Mouse (Mus musculus) hindlimb bud, embryonic 11.5 days (tissue): ENCODE results near the gene Tigd3.

Source experiments
- DNase-seq: peaks from one replicate; pipeline ENCODE4 v3.0.0-alpha.2; 2012; ENCODE audit warnings: low read depth, low spot score; ENCODE audit errors: extremely low spot score

The Tigd3 gene

DNA sequence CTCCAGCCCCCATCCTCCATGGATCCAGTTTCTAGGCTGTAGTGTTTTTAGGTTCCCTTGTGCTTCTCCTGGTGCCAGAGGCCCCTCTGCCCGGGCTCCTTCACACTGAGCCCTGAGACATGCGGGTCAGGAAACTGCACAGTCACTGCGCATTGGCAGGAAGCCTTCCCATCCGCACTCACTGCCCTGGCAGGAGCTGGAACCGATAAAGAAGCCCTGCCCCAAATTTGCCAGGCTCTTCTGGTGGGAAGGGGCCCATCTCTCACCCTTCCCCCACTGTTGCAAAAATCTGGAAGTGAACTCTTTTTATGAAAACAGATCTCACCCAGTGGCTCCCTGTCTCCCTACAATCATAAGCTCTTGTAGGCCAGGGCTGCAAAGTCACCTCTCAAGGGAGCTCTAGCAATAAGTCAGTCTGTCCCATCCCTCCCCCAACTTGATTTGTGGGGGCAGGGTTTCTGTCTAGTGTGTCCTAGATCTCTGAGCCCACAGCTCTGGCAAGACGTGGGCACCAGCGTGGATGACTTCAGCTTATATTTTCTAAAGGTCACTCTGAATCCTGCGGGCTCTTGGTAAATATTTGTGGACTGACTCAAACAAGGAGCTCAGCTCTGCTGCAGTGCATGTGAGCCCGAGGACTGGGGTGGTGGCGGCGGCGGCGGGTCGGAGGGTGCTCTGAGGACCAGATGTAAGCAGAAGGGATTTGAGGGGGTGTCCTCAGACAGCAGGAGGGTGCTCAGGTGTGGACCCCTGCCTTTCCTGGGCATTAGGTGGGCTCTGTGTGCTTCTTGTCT lies 45.7 kb downstream of the Tigd3 start:
- DNase-seq, result no peak

DNA sequence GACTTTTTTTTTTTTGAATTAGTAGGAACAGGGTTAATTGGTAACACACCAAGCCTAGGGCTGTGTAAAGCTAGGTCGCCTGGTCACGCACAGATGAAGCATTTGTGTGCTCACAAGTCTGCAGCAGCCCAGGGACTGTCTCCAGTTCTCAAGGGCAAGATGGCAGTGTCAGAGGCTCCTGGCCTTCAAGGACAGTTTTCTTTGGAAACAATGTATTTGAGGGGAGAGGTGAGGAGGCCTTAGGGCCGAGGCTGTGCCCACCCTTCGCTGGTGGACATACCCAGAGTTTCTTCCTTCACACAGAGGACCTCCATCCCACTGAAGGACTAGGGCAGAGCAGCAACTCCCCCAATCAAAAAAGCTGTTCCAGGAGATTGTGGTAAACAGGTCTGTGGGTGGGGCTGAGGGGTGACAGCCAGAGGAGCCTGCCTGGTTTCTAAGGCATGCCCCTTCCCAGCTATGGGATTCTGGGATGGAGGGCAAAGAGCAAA lies 46.6 kb downstream of the Tigd3 start:
- DNase-seq, result no peak

- DNase-seq, result no peak
These were observed 47.2 kb downstream of the Tigd3 start for GRCm38 (mm10) chr19:5846557-5847305.

GRCm38 (mm10) chr19:5846154-5846553 lies 47.8 kb downstream of the Tigd3 start:
- no peak for DNase-seq

GRCm38 (mm10) chr19:5845319-5846135 lies 48.4 kb downstream of the Tigd3 start:
- peak; percentile 72 for DNase-seq

DNA sequence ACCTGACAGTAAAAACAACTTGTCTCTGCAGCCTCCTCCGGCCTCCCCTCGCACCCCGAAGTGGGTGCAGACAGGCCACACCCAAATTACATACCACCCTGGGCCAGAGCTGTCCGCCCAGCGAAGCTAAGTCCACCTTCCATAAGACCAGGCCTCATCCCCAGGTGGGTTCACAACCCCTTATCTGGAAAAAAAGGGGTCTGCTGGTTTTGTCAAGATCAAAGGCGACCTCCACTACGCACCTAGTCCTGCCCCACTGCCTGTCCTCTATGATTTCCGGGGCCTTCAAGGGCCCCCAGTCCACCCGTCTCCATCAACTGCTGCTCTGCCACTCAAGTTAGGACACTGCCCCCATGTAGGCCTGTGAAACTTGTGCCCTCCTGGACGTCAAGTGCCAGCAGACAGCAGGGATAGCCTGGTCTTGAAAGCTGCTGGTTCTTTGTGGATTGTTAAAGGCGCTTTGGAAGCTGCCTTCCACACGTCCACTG lies 49.1 kb downstream of the Tigd3 start:
- DNase-seq, result no peak

DNA sequence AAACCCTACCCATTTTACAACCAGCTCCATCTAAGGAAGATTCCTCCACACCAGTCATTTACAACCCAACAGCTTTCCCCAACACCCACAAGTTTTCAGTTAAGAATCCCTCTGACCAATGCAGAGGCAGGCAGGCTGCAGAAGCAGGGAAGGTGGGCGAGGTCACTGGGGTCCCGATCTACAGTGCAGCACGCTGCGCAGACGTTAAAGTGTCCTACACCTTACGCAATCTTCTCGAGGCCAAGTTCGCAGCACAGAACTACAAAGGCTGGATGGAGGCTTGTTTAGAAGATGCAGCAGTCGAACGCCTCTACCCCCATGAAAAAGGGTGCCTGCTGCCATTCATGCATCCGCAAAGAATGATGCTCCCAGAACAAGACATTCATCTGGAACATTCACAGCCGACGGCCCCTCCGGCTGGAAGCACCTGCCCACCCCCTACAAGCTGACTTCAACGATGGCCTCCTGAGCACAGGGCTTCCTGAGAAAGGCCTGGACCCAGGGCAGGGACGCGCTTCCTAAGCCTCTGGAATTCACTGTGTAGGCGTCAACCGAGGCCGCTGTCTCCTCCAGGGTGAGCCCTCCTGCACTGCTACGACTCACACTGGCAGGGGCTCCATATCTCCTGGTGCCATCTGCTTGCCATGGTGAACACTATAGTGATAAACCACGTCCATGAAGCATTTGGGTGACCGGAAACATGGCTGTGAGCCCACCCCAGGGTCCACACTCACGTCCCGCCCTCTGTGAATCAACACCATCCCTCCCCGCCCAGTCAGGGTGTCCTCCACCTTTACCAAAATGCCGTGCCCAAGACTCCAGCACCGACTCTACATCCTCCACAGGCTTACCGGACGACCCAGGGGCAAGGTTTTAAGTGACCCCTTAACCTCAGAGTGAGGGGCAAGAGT lies 49.9 kb downstream of the Tigd3 start:
- DNase-seq, result no peak

DNA sequence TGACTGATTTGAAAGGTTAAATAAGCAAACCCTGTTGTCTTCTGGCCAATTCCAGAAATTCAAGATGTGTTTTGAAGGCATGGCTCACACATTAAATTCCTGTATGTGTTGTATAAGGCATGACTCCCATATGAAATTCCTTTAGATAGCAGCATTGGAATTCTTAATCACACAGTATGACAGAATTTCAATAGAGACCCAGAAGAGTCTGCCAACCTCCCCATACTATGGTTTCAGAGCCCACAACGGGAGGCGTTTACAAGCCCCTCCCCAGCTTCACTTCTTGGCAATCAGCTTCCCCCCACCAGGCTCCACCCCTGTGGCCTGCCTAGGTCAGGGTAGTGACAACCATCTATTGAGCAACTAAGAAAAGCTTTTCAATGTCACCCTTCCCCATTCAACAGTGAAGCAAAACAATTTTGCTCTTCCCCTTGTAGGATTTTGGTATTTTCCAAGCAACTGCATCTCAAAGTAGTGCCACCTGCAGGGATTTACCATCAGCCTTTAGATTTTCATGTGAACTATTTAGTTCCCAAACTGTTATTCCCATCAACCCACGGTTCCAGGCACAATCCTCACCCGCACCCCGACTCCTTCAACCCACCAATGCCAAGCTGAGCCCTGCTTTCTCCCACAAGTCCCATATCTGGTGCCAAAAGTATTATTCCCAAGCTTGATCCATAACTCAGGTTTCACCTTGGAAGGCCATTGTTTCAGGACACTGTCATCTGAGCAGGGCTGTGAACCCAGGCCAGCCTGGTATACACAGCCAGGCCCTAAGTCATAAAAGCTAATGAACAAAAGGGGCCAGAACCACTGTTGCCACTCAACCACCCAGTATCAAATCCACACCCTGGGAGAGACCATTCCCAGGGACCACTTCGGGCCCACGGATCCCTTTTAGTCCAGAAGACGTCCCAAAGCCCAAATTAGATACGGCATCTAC lies 50.9 kb downstream of the Tigd3 start:
- no peak for DNase-seq

GRCm38 (mm10) chr19:5841999-5842784 lies 51.8 kb downstream of the Tigd3 start:
- no peak for DNase-seq

DNA sequence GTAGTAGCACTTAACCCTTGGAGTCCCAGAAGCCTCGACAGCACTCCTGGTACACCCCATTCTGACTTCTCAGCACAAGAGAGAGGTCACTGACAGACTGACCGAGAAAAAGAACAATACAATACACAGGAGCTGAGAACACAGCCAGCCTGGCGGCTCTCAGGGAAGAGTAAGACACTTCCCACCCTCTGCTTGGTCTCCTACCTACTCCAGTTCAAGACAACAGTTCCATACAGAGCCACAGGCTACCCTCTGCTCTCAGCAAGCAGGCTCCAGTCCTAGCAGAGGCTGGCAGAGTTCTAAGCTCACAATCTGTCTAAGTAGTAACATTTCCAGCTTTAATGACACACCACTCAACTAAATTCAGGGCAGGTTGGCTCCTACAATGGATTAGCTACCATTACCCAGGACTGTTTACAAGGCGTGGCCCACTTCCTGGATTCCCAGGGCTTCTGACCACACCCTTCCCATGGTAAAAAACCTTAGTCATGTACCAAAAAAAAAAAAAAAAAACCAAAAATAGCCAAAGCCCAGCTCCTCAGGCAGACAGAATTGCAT lies 52.5 kb downstream of the Tigd3 start:
- DNase-seq, result no peak
